Mouse (Mus musculus): Measurements from ENCODE around the gene Atg9b. TPM values are rescaled to one million over a fixed set of nuclear protein-coding genes. Genes with fewer than 3 reads are reported as not detected.

Atg9b gene
- polyA plus RNA-seq, 1 experiment from 2014 or later: 0.25 TPM

DNA sequence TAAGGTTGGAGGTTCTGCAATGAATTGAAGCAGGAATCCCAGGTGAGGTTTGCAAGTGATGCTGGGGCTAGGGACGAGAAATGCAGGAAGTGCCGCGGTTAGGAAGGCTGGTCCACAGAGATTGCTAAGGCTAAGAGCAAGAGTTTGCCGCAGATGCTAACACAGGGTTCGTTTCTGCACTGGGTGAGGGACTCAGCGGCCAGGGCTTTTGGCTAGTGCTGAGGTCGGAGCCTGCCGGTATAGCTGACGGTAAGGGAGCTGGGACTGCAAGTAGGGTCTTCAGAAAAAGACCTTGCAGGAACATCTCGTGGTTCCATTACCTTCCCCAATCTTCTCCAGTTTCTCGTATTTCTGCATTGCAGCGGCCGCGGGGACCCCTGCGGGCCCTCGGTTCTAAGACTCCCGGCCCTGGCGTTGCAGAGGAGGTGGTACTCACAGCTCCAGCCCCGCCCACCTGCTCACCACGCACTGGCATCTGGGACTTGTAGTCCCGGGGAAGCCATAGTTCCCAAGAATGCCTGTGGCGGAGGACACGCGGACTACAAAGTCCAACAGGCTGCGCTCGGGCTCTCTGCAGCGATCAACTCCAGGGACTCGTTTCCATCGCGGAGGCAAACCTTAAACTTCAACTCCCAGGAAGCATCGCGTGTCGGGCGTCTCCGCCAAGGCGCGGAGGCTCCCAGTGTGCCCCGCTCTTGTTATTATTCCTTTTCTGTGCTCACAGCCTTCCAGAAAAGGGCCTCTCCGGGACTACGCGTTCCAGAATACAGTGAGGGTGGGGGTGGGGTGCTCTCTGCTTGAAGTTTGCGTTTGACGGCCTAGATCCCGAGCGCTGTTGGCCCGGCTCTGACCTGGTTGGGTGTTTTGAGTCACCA lies 31.4 kb upstream of the Atg9b start, which contains the start of the genes Cdk5 and Slc4a2:
TSS of gene Cdk5 (minus strand) at position 402 of the 875 bp plus-strand sequence.
TSS of gene Slc4a2 (plus strand) at position 709 of the 875 bp plus-strand sequence.
- Histone ChIP-seq H3K4me3 (peak within 1 kb of the TSS; percentile 71), H3K27ac (peak within 1 kb of the TSS; percentile 92), H3K27me3 (no peaks in the 10 kb centered on the region), H3K4me1 (peaks cover 49% of the 10 kb centered on the region), H3K9ac (peak within 1 kb of the TSS; percentile 85), H3K36me3 (peaks cover 36% of the 10 kb centered on the region), H3K9me3 (no peaks in the 10 kb centered on the region), H3K4me2 (peak within 1 kb of the TSS; percentile 85)
- peak; percentile 89 for ATAC-seq (ENCODE audit: insufficient number of reproducible peaks, insufficient read depth, low FRiP score, low TSS enrichment, low read depth)
- WGBS: 0% methylated on average over 46 of the region's 46 CpGs

DNA sequence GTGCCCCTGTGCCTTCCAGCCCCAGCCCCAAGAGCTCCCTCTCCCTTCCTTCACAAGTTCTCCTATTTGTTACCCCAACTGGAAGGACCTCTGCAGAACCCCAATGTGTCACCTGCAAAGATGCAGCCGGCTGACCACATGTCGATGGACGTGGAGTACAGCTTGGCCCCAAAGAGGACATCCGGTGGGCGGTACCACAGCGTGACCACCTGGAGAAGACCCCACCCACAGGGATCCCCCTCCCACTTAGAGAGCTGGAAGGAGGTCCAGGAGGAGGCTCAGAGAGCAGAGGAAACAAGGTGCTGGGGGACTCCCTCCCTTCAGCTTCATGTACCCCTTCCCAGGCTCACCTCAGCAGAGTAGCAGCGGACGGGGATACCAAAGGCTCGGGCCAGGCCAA lies 28.4 kb upstream of the Atg9b start:
- H3K4me3 ChIP-seq: no peak overlapping the region
- ATAC-seq (ENCODE audit: insufficient number of reproducible peaks, insufficient read depth, low FRiP score, low TSS enrichment, low read depth): no peak
- H3K9ac ChIP-seq: no peak overlapping the region
- H3K4me1 ChIP-seq: peaks cover 36% of the 10 kb centered on the region
- 86% methylated on average over 9 of the region's 9 CpGs for WGBS
- H3K9me3 ChIP-seq: no peaks in the 10 kb centered on the region
- no peaks in the 10 kb centered on the region for H3K27me3 ChIP-seq
- no peak overlapping the region for H3K27ac ChIP-seq
- H3K4me2 ChIP-seq: no peak overlapping the region
- peaks cover 43% of the 10 kb centered on the region for H3K36me3 ChIP-seq

DNA sequence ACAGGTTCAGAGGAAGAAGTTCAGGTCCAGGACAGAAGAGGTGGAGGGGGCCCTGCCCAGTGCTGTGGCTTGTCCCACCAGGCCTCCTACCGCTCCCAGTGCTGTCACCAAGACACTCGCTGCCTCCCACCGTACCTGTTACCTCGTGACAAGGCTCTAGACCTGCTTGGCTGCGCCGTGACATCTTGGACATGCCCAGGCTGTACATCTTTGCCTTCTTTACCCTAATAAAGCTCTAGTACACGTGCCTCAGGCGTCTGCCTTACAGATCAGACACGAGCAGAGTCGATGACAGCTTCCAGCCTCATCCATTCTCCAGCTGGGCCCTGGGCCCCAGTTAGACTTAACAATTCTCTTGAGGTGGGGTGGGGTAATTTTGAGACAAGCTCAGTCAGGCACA lies 25.6 kb upstream of the Atg9b start:
- Histone ChIP-seq H3K27me3 (no peaks in the 10 kb centered on the region), H3K9me3 (no peaks in the 10 kb centered on the region), H3K9ac (no peak overlapping the region), H3K4me1 (peaks cover 42% of the 10 kb centered on the region), H3K36me3 (peaks cover 43% of the 10 kb centered on the region), H3K4me3 (no peak overlapping the region), H3K27ac (no peak overlapping the region), H3K4me2 (no peak overlapping the region)
- ATAC-seq (ENCODE audit: insufficient number of reproducible peaks, insufficient read depth, low FRiP score, low TSS enrichment, low read depth): no peak
- WGBS: 82% methylated on average over 10 of the region's 10 CpGs

DNA sequence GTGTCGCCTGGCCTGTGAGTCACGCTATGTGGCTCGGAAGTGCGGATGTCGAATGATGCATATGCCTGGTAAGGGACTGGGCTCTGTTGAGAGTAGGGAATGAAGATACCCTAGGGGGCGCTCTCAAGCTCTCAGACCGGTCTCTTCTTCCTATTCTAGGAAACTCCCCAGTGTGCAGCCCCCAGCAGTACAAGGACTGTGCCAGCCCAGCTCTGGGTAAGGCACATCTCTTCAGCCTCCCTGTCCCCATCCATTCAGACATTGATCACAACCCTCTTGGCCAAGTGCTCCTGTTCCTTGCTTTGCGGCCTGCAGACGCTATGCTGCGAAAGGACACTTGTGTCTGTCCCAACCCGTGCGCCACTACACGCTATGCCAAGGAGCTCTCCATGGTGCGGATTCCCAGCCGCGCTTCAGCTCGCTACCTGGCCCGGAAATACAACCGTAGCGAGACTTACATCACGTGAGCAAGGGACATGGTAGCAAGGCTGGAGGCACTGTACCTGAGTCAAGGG lies 24.3 kb upstream of the Atg9b start:
- 2% methylated on average over 21 of the region's 21 CpGs for WGBS
- H3K4me2 ChIP-seq: peak overlapping the region; percentile 28
- H3K27me3 ChIP-seq: no peaks in the 10 kb centered on the region
- peaks cover 37% of the 10 kb centered on the region for H3K4me1 ChIP-seq
- H3K9ac ChIP-seq: no peak overlapping the region
- H3K27ac ChIP-seq: no peak overlapping the region
- peaks cover 36% of the 10 kb centered on the region for H3K36me3 ChIP-seq
- no peak overlapping the region for H3K4me3 ChIP-seq
- no peaks in the 10 kb centered on the region for H3K9me3 ChIP-seq
- 0 out of 2 replicates have a peak, but pooled peaks have one; percentile 2 for ATAC-seq (ENCODE audit: insufficient number of reproducible peaks, insufficient read depth, low FRiP score, low TSS enrichment, low read depth)

DNA sequence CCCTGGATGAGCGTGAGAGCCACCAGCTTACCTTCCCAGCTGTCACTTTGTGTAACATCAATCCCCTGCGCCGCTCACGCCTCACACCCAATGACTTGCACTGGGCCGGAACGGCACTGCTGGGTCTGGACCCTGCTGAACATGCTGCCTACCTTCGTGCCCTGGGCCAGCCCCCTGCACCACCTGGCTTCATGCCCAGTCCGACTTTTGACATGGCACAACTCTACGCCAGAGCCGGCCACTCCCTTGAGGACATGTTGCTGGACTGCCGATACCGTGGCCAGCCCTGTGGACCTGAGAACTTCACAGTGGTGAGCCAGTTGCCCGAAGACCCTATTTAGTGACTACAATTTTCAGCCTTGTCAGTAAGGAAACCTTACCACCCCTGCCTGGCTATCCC lies 22.0 kb upstream of the Atg9b start:
- H3K27ac ChIP-seq: peak overlapping the region; percentile 63
- peaks cover 17% of the 10 kb centered on the region for H3K36me3 ChIP-seq
- H3K9ac ChIP-seq: no peak overlapping the region
- no peak overlapping the region for H3K4me3 ChIP-seq
- peaks cover 33% of the 10 kb centered on the region for H3K4me1 ChIP-seq
- WGBS: 86% methylated on average over 13 of the region's 13 CpGs
- no peak for ATAC-seq (ENCODE audit: insufficient number of reproducible peaks, insufficient read depth, low FRiP score, low TSS enrichment, low read depth)
- peak overlapping the region; percentile 39 for H3K4me2 ChIP-seq
- no peaks in the 10 kb centered on the region for H3K27me3 ChIP-seq
- no peaks in the 10 kb centered on the region for H3K9me3 ChIP-seq

DNA sequence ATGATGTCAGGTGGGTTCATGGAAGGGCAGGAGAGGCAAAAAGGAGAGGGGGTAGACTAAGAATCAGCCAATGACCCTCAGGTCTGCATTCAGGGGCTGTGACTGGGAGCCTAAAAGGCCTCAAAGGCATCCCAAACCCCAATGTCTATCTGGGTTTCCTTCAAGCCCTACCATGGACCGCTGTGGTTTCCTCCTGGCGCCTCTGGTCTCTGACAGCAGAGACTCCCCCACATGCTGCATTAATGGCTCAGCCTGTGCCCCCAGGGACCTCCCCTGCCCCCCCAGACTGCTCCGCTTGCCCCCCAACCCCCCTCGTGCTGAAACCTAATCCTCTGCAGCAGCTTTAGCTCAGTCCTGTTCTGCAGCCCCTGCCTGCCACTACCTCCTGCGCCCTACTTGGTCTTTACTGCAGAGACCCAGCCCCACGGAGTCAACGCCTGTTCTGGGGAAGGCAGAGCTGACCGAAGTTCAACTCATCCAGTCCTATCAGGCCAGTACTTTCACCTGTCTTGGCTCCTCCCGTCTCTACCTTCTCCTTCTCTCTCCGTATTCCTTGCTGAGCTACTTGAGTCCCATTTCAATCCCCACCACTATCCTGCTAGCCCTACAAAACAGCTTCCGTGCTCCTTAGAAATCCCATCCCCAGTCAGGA lies 21.2 kb upstream of the Atg9b start, which contains the start of gene Asic3:
TSS of gene Asic3 (plus strand) at position 351 of the 652 bp plus-strand sequence.
- WGBS: 25% methylated on average over 11 of the region's 11 CpGs
- Histone ChIP-seq H3K9me3 (no peaks in the 10 kb centered on the region), H3K4me1 (peaks cover 33% of the 10 kb centered on the region), H3K27me3 (no peaks in the 10 kb centered on the region), H3K4me2 (peak within 1 kb of the TSS; percentile 39), H3K27ac (peak within 1 kb of the TSS; percentile 63), H3K4me3 (no peak within 1 kb of the TSS), H3K9ac (peak within 1 kb of the TSS; percentile 40; the same call in 1 of the 2 replicates), H3K36me3 (peaks cover 16% of the 10 kb centered on the region)
- ATAC-seq (ENCODE audit: insufficient number of reproducible peaks, insufficient read depth, low FRiP score, low TSS enrichment, low read depth): no peak

DNA sequence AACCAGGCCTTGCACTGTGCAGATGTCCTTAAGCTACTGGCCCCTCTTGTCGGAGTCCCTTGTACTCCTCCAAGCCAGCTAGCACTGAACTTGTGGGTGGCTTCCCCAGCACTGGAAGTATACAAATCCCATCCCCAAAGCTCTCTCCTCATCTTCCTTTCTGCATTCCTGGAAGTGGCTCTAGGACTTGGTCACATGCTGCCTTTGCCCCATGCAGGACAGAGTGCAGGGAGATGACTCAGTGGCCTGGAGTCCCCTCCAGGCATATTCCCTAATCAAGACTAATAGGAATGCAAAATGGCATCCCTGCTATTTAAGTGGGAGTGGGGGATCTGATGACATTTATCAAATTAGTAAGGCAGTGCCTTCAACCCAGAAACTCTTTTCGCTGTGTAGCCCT lies 20.1 kb upstream of the Atg9b start:
- 89% methylated on average over 2 of the region's 2 CpGs for WGBS
- H3K36me3 ChIP-seq: peaks cover 18% of the 10 kb centered on the region
- H3K4me3 ChIP-seq: no peak overlapping the region
- no peak overlapping the region for H3K27ac ChIP-seq
- ATAC-seq (ENCODE audit: insufficient number of reproducible peaks, insufficient read depth, low FRiP score, low TSS enrichment, low read depth): no peak
- H3K27me3 ChIP-seq: no peaks in the 10 kb centered on the region
- H3K9me3 ChIP-seq: no peaks in the 10 kb centered on the region
- peaks cover 33% of the 10 kb centered on the region for H3K4me1 ChIP-seq
- H3K9ac ChIP-seq: no peak overlapping the region
- H3K4me2 ChIP-seq: no peak overlapping the region

DNA sequence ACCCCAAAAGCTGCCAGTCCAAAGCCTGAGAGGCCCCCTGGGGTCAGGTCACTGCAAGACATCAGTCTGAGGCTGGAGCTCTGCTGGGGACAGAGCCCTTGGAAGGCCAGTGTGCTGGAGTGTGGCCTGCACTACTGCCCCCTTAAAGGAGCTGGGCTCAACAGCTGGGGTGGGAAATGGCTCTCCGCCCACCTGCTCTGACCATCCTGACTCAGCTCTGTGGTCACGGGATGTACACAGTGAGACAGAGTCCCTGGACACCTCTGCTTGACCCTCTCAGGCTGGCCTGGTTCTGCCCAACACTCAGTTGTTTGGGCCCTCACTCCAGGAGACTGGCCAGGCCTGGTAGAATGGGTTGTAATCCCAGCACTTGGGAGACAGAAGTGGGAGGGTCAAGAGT lies 17.5 kb upstream of the Atg9b start:
- Histone ChIP-seq H3K4me1 (peaks cover 20% of the 10 kb centered on the region), H3K36me3 (peaks cover 41% of the 10 kb centered on the region), H3K9me3 (no peaks in the 10 kb centered on the region), H3K4me3 (no peak overlapping the region), H3K4me2 (no peak overlapping the region), H3K27me3 (no peaks in the 10 kb centered on the region), H3K27ac (no peak overlapping the region), H3K9ac (no peak overlapping the region)
- WGBS: 77% methylated on average over 2 of the region's 2 CpGs
- no peak for ATAC-seq (ENCODE audit: insufficient number of reproducible peaks, insufficient read depth, low FRiP score, low TSS enrichment, low read depth)

DNA sequence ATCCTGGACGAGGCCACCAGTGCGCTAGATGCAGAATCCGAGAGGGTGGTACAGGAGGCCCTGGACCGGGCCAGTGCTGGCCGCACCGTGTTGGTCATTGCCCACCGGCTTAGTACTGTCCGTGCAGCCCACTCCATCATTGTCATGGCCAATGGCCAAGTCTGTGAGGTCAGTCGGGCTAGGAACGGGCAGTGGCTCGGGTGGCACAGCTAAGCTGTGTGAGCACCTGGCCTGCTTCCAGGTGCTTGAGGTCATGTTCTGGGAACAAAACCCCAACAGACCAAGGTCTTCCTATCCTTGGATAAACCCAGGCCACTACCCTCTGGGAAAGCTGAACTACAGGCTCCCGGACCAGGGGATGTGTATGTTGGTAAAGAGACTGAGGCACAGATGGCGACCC lies 16.7 kb upstream of the Atg9b start:
- H3K9ac ChIP-seq: no peak overlapping the region
- no peak for ATAC-seq (ENCODE audit: insufficient number of reproducible peaks, insufficient read depth, low FRiP score, low TSS enrichment, low read depth)
- H3K27ac ChIP-seq: no peak overlapping the region
- no peaks in the 10 kb centered on the region for H3K27me3 ChIP-seq
- H3K9me3 ChIP-seq: no peaks in the 10 kb centered on the region
- H3K36me3 ChIP-seq: peaks cover 48% of the 10 kb centered on the region
- peaks cover 12% of the 10 kb centered on the region for H3K4me1 ChIP-seq
- no peak overlapping the region for H3K4me3 ChIP-seq
- 93% methylated on average over 13 of the region's 13 CpGs for WGBS
- no peak overlapping the region for H3K4me2 ChIP-seq

DNA sequence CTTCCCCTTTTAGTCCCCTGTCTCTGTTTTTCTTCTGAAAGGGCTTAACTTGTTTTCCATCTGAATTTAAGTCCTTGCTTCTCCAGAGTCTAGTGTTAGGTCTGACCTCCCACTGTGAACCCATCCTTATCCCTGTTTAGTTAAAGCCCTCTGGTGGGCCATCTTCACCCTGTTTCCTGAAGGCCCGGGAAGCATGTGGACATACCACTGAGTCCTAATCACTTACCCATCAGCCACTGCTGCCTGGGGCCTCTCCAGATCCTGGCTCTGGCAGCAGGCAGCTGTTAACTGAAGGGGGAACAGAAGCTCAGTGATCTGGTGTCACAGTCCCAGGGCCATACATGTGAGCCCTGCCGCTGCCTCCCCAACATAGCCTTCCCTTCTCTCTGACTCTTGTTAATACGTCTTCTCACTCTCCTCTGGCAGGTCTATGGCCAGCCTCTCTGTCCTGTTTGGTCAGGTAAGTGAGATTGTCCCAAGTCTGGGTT lies 13.5 kb upstream of the Atg9b start:
- Histone ChIP-seq H3K27ac (no peak overlapping the region), H3K9ac (no peak overlapping the region), H3K27me3 (no peaks in the 10 kb centered on the region), H3K4me1 (no peaks in the 10 kb centered on the region), H3K9me3 (no peaks in the 10 kb centered on the region), H3K4me2 (no peak overlapping the region), H3K36me3 (peaks cover 71% of the 10 kb centered on the region), H3K4me3 (no peak overlapping the region)
- WGBS: 75% methylated on average over 3 of the region's 3 CpGs
- no peak for ATAC-seq (ENCODE audit: insufficient number of reproducible peaks, insufficient read depth, low FRiP score, low TSS enrichment, low read depth)

DNA sequence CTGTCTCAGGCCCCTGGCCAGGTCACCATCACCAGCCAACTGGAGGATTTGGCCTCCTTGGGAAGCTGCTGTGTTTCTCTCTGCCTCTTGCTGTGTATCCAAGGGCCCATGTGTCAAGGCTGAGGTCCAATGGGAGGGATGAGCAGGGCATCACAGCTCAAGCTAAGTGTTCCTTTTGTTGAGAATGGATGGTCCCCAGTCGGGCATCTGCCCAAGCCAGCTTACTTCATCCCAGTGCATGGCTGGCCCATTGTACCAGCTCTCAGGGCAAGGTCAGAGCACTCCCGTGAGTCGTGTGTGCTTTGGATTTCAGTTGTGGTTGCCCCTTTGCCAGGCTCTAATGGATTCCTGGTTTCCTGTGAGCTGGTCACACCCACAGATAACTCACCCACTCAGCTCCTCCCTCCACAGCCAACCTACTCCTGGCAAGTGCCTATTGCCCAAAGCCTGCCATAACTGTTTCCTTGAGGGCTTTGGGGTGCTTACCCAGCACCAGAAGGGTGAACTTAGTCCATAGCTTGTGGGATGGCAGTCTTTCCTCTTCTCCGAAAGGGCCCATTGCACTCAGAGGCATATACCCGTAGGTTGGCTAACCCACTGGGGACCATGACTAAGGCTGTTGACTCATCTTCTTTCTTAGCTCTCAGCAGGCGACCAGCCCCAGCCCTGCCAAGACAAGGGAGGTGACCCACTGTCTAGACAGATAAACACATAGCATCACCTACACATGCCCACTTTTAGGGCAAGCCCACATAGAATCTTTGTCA lies 12.8 kb upstream of the Atg9b start:
- no peak for ATAC-seq (ENCODE audit: insufficient number of reproducible peaks, insufficient read depth, low FRiP score, low TSS enrichment, low read depth)

More for the DNA sequence above, 12.8 kb upstream of the Atg9b start:
- no peaks in the 10 kb centered on the region for H3K27me3 ChIP-seq
- no peaks in the 10 kb centered on the region for H3K4me1 ChIP-seq
- no peak overlapping the region for H3K4me3 ChIP-seq
- no peaks in the 10 kb centered on the region for H3K9me3 ChIP-seq
- no peak overlapping the region for H3K4me2 ChIP-seq
- H3K27ac ChIP-seq: no peak overlapping the region
- H3K9ac ChIP-seq: no peak overlapping the region
- WGBS: 80% methylated on average over 6 of the region's 6 CpGs
- peaks cover 77% of the 10 kb centered on the region for H3K36me3 ChIP-seq
